Mouse (Mus musculus) E14TG2a.4 (cell line): ENCODE results near the gene Etv5.
A peak's percentile ranks its signal among the peaks of the same experiment; 100 is the strongest.

Experiments
- H3K27me3 ChIP-seq: 2 replicates; pipeline ENCODE4 v1.6.1; 2014; ENCODE audit warnings: low read length, control low read depth; ENCODE audit not compliant: insufficient read depth
- H3K36me3 ChIP-seq: 2 replicates; pipeline ENCODE4 v1.6.1; 2014; ENCODE audit warnings: low read length, control low read depth; ENCODE audit not compliant: insufficient read depth
- H3K4me1 ChIP-seq: replicated peaks from 2 replicates; pipeline ENCODE4 v1.6.1; 2014; ENCODE audit warnings: low read depth, low read length, control low read depth
- H3K4me3 ChIP-seq: replicated peaks from 2 replicates; pipeline ENCODE4 v1.5.1; 2014; ENCODE audit warnings: mild to moderate bottlenecking, low read length
- H3K9me3 ChIP-seq: 2 replicates; pipeline ENCODE4 v1.6.1; 2014; ENCODE audit warnings: low read length, control low read depth
- CTCF ChIP-seq: conservative IDR thresholded peaks from 2 replicates; pipeline ENCODE4 v1.5.1; 2014; ENCODE audit warnings: low read length
- NANOG ChIP-seq: IDR thresholded peaks from 2 replicates; pipeline ENCODE4 v1.6.1; 2014; ENCODE audit warnings: borderline replicate concordance, low read length, mixed read lengths
- POU5F1 ChIP-seq: IDR thresholded peaks from 2 replicates; pipeline ENCODE4 v1.6.1; 2014; ENCODE audit warnings: low read length, borderline replicate concordance

The Etv5 gene

DNA sequence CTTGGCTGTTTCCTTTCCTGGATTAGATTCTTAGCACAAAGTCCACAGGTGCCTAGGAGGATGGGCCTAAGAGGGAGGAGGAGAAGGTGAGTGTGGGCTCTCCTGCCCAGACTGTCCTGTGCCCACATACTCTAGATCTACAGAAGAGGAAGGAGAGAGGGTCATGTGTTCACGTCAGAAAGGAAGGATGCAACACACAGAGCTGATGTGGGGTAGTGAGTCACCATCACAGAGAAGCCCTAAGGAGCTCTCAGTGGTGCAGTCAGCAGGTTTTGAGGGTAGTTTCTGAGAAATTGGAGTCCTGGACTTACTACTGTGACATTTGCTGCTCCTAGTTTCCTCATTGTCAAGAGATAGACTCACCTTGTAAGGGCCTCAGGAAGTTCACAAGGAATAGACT, 21.4 kb upstream of the Etv5 start:
- no peak overlapping the region for H3K4me3 ChIP-seq
- H3K4me1 ChIP-seq, result peaks cover 25% of the 10 kb centered on the region
- TF ChIP-seq POU5F1, result no peak
- TF ChIP-seq CTCF, result no peak
- no peak for TF ChIP-seq NANOG
- H3K36me3 ChIP-seq, result no peaks in the 10 kb centered on the region
- peaks cover 29% of the 10 kb centered on the region for H3K27me3 ChIP-seq
- no peaks in the 10 kb centered on the region for H3K9me3 ChIP-seq

DNA sequence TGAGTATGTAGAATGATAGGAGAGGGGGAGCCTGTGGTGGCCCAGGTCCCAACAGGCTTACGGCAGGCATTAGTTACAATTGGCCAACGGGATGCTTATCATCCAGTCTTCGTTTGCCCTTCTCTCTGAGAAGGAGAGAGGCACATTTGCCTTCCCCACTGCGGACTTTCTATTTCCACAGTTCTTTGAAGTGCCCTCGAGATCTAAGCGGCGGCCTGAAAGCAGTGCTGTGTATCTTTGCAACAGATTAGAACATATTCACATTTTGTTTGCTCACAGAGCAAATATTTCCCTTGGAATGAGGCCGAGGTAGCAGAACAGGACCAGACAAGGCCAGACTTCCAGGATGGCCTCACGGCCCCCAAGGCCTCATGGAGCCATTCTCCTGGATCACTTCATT, 12.6 kb upstream of the Etv5 start:
- H3K27me3 ChIP-seq, result peaks cover 48% of the 10 kb centered on the region
- H3K4me1 ChIP-seq, result peaks cover 19% of the 10 kb centered on the region
- H3K36me3 ChIP-seq, result no peaks in the 10 kb centered on the region
- 0 out of 2 replicates have a peak, but pooled peaks cover 4% of the 10 kb centered on the region for H3K9me3 ChIP-seq
- no peak for TF ChIP-seq POU5F1
- TF ChIP-seq NANOG, result no peak
- TF ChIP-seq CTCF, result no peak
- no peak overlapping the region for H3K4me3 ChIP-seq

DNA sequence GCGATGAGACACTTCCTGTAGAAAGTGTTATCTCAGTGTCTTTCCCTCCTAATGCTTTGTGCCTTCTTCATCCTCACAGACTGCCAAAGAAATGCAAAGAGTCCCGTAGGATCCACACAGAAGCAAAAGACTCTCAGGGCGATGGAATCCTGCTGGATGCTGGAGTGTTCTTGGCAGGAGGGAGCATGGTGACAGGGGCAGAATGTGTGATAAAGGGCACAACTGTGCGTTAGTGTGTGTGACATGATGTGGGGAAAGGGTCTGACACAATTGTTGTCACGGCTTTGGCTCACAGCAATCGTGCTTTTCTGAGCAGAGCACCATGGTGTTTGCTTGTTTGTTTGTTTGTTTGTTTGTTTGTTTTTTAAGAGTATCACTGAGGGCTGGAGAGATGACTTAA, 8.6 kb upstream of the Etv5 start:
- Histone ChIP-seq H3K36me3 (no peaks in the 10 kb centered on the region), H3K9me3 (peaks cover 16% of the 10 kb centered on the region), H3K4me1 (peaks cover 24% of the 10 kb centered on the region), H3K27me3 (peaks cover 70% of the 10 kb centered on the region), H3K4me3 (no peak overlapping the region)
- TF ChIP-seq CTCF (no peak), POU5F1 (no peak), NANOG (no peak)

DNA sequence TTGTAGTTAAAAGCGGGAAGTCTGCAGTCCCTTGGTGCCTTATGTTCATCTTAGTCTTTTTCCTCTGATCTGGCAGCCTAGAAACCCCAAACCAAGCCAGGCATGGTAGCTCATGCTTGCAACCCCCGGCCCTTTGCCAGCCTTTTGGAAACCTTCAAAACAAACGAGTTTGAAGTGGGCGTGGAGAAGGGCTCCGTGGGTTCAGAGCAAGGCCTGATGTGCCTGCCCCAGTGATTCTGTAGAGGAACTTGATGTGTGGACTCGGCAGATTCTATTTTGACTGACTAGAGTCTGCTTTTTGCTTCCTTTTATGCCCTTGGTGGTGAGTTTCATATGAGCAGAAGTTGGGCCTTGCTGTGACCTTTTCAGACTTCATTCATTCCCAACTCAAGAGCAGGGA, 5.3 kb upstream of the Etv5 start:
- peaks cover 54% of the 10 kb centered on the region for H3K4me1 ChIP-seq
- H3K9me3 ChIP-seq, result peaks cover 16% of the 10 kb centered on the region
- H3K27me3 ChIP-seq, result peaks cover 67% of the 10 kb centered on the region
- H3K4me3 ChIP-seq, result no peak overlapping the region
- H3K36me3 ChIP-seq, result no peaks in the 10 kb centered on the region
- TF ChIP-seq NANOG (no peak), POU5F1 (no peak), CTCF (no peak)

DNA sequence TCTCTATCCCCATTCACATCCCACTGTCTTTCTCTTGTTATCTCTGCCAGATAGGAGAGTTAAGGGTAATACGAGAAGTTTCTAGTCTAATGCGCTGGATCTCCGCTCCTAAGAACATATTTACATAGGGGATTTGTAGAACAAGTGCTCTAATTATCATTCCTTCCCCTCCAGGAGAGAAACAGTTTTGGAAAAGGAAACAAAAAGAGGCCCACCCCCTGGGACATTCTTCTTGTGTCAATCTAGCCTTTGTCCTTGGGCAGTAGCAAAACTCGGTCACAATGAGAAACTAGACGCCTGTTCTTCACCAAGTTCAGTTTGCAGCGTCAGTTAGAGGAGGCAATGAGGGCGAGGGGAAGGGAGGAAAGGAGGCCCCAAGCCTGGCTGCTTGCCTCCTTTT, 2.7 kb upstream of the Etv5 start:
- peak overlapping the region; percentile 5; the same call in 1 of the 2 replicates for H3K4me3 ChIP-seq
- peaks cover 5% of the 10 kb centered on the region; the same call in 1 of the 2 replicates for H3K36me3 ChIP-seq
- H3K4me1 ChIP-seq, result peaks cover 61% of the 10 kb centered on the region
- TF ChIP-seq CTCF (no peak), NANOG (peak; percentile 67)
- H3K9me3 ChIP-seq, result peaks cover 14% of the 10 kb centered on the region
- H3K27me3 ChIP-seq, result peaks cover 51% of the 10 kb centered on the region

DNA sequence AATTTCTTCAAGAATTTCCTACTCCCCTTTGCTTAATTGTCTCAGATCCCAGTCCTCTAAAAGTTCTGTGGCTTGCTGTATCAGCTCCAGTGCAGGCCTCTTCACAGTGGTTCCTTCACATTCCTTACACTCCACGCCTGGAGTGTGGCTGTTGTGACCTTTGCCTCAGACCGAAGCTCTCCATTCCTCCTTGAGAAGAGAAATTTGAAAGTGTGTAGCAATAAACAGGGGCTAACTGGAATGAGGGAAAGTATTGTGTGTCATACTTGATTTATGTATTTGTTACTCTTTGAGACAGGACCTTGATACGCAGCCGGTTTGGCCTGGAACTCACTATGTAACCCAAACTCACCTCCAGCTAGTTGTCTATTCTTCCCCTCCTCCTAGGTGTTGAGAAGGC, 1.8 kb upstream of the Etv5 start:
- H3K27me3 ChIP-seq, result peaks cover 46% of the 10 kb centered on the region
- peak overlapping the region; percentile 80 for H3K4me3 ChIP-seq
- H3K36me3 ChIP-seq, result peaks cover 5% of the 10 kb centered on the region
- no peak for TF ChIP-seq NANOG
- TF ChIP-seq CTCF, result no peak
- TF ChIP-seq POU5F1, result no peak
- H3K4me1 ChIP-seq, result peaks cover 69% of the 10 kb centered on the region
- H3K9me3 ChIP-seq, result peaks cover 5% of the 10 kb centered on the region

DNA sequence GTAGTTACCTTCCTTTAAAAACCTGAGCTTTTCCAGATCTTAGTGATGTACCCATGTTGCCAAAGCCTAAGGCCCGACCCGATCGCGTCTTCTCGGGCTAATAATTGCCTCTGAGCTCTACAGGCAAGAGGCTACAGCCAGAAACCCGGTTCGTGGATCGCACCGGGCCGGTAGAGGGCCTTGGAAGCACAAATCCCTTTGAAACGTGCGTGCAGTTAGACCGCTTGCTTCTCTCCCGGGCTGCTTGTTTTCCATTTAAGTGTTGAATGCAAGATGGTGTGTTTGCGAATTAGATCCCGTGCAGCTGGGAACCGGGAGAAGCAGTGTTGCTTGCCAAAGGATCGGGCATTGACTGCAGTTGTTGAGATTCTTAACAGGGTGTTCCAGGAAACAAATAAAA, 750 bp upstream of the Etv5 start:
- peak overlapping the region; percentile 80 for H3K4me3 ChIP-seq
- no peaks in the 10 kb centered on the region for H3K9me3 ChIP-seq
- H3K27me3 ChIP-seq, result peaks cover 36% of the 10 kb centered on the region
- peaks cover 16% of the 10 kb centered on the region for H3K36me3 ChIP-seq
- no peak for TF ChIP-seq POU5F1
- no peak for TF ChIP-seq CTCF
- no peak for TF ChIP-seq NANOG
- H3K4me1 ChIP-seq, result peaks cover 79% of the 10 kb centered on the region

DNA sequence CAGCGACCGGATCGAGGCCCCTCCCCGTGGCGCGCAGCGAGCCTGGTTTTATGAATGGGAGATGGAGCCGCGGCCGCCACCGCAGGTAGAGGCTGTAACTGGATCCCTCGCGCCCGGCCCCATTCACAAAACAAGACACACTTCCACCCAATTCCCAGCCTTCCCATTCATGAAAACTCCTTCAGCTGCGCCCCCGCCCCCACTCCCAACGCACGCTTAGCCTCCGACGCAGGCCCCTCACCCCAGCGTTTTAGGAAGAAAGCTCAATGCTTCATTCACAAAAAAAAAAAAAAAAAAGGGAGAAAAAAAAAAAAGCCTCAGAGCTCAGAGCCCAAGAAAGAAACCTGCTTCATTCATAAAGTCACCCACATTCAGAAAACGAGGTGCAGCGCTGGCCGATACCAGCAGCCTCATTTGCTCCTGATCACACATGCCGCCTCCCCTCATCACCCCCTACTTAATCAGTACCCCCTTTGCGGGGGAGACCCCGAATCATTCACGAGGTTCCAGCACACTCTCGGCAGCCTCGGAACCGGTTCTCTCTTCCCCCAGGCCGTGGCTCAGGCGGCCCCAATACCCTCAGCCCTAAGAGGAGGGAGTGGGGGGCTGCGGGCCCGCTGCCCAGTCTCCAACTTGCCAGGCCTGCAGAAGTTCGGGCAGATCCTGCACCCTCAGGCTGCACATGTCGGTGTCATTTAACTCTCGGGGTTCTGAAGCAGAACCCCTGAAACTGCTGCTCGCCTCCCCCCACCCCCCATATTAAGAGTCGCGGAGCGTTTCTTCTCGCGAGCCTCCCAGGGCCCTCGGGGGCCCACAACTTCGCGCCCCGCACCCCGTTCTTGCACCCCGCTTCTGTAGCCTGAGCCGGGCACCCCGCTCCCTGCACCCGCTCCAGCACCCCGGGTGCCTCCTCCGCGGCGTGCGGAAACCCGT, 812 bp downstream of the Etv5 start:
- no peaks in the 10 kb centered on the region for H3K9me3 ChIP-seq
- no peak for TF ChIP-seq POU5F1
- no peak for TF ChIP-seq CTCF
- no peak for TF ChIP-seq NANOG
- H3K27me3 ChIP-seq, result peaks cover 20% of the 10 kb centered on the region
- H3K4me1 ChIP-seq, result peaks cover 78% of the 10 kb centered on the region
- peaks cover 30% of the 10 kb centered on the region for H3K36me3 ChIP-seq
- H3K4me3 ChIP-seq, result peak overlapping the region; percentile 99

DNA sequence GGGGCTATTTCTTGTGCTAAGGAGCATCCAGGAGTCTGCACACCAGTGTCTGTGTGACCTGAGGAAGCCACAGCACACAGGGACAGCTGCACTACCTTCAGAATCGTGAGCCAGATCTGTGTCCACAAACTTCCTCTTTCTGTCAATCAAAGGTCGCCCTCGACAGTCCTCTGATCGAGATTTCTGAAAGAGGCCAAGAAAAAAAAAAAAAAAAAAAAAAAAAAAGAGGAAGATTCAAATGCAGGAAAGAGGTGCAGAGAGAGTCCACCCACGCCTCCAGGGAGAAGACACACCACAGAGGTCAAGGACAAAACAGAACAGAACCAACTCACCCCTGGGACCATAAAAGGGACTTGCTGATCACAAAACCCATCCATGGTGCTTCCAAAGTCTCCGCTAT, 3.4 kb downstream of the Etv5 start:
- Histone ChIP-seq H3K9me3 (no peaks in the 10 kb centered on the region), H3K27me3 (peaks cover 6% of the 10 kb centered on the region), H3K36me3 (peaks cover 52% of the 10 kb centered on the region), H3K4me3 (peak overlapping the region; percentile 48), H3K4me1 (peaks cover 77% of the 10 kb centered on the region)
- no peak for TF ChIP-seq NANOG
- TF ChIP-seq CTCF, result no peak
- TF ChIP-seq POU5F1, result no peak
